Mouse (Mus musculus) left cerebral cortex, adult 8-10 months (tissue): ENCODE data around the gene Psmb7. TPM values are rescaled to one million over a fixed set of nuclear protein-coding genes. Genes with fewer than 3 reads are reported as not detected.
A peak's percentile ranks its signal among the peaks of the same experiment; 100 is the strongest.

Experiments
- DNase-seq, 2 experiments: peaks; one replicate each; pipeline ENCODE4 v3.0.0; 2022; ENCODE audit warnings: low spot score in 2 of 2
- total RNA-seq, 4 experiments: library from RNA; stranded (reverse); gene quantifications; 2 replicates each; pipeline ENCODE4 v1.2.4; 2022

Psmb7 gene
- total RNA-seq, 4 experiments from 2014 or later, result 199 to 208 (median 202) TPM

DNA sequence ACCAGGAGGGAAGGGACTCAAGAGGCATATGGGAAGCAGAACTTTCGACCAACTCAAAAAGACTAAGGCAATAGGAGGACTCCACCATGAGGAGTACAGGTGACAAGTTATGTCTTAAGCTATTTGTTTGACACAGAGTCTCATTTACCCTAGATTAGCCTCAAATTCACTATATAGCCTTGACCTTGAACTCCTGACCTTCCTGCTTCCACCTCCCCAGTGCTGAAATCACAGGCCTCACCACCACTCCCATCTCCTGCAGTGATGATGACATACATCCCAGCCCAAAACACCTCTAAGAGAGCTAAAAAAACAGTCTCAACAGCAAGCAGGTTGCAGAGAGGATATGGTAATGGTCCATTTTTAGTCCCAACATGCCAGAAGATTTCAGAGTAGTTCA is 2.1 kb downstream of the Psmb7 start:
- no peak for DNase-seq

DNA sequence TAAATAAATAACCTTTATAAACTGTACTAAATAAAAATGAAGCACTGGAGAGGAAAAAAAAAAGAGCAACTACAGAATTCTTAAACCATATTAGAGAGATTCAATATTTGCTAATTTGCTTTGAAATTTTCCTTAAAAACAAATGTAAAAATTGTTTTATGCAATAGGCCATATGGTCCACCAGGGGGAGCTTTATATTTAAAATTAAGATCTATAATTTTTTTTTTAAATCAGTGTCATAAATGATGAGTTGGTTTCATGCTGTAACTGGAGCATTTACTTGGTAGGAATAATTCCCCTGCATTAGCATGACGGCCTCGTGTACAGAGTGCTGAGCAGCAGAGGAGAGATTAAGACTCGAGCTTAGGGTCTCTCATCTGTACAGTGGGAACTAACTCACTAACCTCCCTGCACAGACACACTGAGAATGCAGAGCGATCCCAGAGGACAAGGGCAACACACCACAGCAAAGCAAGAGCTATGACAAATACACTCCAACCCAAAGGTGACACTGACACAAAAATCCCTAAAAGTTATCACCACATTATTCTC is 6.1 kb downstream of the Psmb7 start:
- no peak for DNase-seq

DNA sequence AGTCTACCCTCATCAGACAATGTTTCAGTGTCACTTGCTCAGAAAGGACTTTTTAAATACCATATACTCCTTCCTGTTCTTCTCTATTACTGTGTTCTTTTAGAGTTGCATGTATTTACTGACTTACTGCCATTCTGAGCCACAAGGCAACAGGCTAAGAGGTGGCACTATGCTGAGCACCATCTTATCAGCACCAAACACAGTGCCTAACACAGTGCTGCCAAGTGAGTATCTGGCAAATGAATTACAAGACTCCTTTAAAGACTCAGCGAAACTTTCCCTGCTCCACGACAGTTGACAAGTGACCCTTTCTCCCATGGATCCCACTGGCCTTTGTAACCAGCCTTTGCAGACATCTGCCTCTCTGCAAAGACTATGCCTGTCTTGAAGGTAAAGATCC is 13.3 kb downstream of the Psmb7 start:
- no peak for DNase-seq

DNA sequence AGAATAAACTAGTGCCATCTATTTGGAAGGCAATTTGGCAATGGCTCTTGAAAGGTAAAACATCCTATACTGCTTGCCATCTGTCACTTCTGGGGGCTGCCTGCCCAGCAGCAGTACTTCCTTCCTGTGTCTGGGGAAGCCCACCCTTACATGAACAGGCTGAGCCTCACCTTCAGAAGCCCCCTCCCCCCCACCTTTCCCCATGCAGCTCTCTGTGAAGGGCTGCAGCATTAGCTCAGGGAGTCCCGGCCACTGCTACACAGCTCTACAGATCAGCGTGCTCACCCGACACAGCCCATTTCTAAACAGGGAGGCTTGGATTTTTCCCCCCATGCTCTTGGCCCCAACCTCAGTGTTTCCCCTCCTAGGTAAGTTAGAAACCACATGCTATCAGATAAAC is 14.4 kb downstream of the Psmb7 start:
- no peak for DNase-seq

DNA sequence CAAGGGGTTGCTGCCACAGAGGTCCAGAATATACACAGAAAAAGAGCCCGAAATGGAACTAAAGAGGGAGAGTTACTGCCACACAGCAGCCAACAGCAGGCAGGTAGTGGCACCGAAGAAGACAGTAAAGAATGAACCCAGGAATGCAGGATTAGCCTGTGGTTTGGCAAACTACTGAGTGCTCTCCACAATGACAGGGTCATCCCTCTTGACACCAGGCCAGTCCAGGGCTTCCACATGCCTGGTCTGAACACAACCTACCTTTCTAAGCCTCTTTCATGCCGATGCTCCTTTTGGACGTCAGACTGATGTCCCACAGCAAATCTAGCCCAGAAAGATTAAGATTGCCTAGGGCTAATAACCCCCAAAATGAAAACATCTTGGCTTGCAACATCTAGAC is 15.1 kb downstream of the Psmb7 start:
- DNase-seq, result no peak

DNA sequence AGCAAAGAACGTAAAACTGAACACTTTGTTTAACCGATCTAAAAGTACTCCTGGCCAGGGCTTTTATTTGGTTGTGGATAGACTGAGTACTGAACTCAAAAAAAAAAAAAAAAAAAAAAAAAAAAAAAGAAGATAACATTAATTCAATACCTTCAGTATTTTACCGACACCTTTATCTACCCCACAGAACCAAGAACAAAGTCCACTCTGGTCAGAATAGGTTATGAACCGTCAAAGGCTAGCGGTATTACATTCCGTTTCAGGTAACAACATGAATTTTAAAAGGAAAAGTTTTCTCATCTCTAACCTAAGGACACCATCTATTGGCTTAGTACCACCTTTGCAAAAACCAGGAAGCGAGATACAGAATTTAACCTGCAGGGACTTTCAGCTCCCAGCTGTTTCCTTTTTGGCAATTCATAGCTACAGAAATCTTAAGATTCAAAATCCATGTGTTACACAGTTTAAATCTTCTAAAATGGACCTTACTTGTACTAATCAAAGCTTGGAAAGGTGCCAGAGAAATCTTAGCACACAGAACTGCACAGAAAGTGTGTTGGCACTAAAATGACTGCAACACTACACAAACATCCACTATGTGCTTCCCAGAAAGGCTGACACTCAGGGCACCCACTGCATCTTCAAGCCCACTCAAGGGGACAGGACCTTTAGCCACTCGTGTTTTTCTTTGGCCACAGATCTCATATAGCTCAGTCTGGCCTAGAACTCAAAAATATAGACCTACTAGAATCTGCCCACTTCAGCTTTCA is 19.9 kb downstream of the Psmb7 start:
- no peak for DNase-seq

DNA sequence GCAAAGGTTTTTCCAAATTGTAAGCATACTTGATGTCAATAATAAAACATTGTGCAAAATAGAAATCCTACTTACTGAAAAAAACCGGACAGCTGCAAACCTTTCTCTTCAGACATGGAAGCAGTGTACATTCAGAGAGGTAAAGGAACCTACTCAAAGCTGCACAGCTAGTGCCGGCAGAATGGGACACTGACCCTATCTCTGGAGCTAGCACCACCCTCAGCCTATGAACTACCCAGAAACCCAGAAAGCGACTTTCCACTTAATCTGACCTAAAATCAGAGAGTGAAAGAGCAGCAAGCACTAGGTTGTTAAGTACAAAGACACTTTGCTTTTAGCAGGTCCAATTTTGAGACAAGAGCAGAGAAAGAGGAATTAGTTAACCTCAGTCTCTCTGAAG is 20.5 kb downstream of the Psmb7 start:
- no peak for DNase-seq

DNA sequence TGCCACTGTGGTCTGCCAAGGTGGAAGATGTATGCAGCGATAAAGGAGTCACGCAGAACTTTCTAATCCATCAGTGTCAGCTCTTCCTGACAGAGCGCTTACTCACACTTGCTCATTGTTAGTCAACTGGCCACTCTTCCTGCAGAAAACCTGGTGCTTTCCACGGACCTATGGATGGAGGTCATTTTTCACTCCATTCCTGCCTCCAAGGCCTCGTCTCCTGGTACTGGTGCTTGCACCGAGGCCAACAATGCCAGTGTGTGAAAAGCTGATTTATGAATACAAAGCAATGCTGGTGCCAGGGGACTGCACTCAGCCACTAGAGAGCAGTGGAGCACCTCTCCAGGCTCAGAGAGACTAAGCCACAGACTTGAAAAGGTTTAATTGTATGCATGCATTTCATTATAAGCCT is 22.3 kb downstream of the Psmb7 start:
- DNase-seq, result peak; percentile 31 to 60

DNA sequence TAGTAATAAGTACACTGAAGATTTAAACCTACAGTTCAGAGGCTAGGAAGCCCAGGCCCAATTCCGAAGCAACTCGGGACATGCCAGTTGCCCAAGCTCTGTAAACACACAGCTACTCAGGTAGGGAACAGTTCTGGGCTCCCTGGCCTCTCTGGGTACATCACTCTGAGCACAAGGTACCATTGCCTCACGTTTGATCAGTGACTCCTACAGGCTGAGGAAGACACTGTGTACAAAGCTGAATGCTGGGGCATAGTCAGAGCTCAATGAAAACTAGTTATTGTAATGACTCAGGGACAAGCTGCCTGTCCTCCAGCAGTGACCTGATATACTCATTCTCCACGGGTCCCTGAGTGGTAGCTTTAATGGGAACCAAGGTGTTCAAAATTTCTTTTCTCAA is 22.8 kb downstream of the Psmb7 start:
- no peak for DNase-seq

DNA sequence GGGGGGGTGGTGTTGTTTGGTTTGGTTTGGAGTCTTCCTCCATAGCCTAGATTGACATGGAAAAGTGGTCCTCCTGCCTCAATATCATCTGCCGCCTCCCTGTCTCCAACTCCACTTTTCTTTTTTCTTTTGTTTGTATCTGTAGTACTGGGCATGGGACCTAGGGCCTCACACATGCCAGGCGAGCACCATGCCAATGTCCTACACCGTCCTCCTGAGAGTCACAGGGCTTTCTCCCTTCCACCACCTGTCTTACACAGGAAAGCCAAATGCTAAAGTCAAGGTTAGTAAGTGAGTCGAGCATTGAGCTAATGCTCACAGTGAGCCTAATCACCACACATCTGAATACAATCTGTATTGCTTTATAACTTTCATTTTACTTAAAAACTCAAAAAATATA is 24.1 kb downstream of the Psmb7 start:
- DNase-seq, result no peak

DNA sequence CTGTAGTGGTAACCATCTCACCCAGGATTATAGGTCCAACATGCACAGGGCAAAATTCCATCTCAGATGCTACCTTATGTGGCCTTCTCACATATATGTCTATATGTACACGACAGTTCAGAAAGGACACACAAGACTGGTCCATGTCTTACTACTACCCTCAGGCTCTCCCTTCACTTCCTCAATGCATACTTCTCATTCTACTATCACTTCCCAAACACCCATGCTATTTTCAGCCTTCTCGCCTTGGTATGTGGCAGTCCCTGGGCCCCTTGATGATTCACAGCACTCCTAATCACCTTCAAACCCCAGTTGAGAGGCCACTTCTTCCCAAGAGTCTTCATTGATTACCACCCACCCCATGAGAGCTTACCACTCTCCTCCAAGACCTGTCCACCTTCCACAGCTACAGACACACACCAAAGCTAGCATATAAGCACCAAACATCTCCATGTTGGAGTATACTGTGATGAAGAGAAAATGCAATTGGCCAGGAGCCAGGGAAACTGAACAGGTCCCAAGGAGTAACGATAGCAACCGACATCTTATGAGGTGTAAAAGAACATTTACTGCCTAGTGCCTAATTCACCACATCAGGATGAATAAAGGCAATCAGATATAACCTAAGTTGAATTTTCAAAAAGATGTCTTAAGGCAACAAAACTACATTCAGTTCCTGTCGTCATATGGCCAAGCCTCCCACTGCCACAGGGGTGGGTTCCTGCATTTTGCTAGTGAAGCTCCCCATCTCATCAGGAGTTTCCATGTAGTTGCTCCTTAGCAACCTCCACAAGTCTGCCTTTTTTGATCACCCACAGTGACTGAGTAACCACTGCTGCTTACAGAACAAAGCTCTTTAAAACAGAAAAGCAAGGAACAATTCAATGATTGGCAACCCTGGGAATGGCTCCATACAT is 26.7 kb downstream of the Psmb7 start:
- DNase-seq, result no peak

DNA sequence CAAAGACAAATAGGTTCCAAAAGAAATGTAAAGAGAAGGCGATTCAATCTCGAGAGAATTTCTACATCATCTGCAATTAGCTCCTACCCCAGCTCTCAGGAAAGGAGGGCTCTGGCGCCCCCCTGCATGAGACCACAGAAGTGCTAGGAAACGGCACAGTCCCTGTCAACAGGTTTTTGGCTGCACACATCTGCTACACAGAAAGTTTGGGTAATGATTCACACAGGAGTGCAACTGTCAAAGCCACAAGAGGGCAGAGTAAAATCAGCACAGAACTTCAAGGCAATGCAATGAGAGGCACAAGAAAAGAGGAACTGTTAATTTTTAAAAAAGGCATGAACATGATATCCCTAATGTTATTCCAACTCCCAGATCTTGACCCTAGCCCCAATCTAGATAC is 27.8 kb downstream of the Psmb7 start:
- no peak for DNase-seq

DNA sequence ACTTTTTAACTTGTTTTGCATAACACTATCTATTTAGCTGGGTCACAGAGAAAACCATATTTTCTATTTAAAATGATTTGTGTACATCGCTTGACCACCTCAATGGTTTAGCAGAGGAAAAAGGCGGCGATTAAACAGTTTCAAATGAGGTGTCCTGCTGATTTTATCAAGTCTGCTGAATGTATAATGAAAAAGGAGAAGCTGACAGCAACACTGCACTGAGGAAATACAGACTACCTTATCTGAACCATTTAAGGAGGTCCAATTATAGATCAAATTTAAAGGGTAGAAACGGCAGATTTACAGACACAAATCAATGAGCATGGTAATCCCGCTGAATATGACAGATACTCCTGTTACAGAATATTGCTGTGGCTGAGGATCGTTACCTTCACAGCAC is 29.4 kb downstream of the Psmb7 start:
- DNase-seq, result no peak

DNA sequence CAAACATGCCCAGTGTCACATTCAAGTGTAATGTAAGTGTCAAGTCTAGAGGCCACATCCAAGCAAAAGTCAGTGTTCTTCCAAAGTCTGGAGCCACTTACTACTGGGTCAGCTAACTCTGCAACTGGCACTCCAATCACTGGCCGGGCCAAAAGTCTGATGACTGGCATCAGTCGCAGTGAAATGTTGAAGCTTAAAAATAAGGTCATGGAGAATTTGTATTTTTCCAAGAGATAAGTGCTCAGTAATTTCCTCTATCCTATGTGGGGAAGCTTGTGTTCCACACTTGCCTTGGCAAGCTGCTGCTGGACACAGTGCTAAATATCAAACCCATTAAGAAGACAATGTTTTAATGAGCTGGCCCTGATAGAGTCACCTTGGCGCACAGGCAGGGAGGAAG is 30.3 kb downstream of the Psmb7 start:
- no peak for DNase-seq

DNA sequence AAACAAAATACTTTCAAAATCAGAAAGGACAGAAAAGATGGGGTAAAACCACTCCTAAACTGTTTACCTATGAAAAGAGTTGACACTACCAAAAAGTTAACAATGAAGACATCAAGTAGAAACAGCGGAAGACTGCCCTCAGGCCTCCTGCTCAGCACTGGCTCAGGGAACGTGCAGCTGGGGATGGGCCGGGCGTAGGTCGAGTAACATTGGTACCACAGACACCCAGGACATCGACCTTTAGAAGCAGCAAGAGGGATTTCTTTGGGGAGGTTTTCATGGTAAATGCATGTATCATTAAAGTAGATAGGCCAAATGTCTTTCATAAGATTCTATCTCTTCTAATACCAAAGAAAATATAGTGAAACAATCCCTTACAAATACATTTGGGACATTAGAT is 31.3 kb downstream of the Psmb7 start:
- DNase-seq, result no peak

DNA sequence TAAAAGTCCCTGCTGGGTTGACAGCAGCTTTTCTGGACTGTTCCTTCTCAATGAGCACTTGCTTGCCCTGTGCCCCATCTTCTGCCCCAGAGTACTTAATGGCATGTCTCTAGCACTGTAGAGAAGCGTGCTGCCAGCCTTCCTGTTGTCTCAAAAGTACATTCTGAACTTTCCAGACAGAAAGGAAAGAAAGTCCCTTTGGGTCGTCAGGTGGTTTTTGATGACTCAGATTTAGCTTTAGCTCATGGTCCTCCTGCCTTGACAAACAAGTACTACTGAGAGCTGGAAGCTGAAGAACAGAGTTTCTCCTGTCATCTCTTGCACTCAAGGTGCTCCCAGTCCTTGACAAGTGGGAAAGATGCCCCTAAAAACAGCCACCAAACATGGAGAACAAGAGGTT is 33.7 kb downstream of the Psmb7 start:
- DNase-seq, result no peak

DNA sequence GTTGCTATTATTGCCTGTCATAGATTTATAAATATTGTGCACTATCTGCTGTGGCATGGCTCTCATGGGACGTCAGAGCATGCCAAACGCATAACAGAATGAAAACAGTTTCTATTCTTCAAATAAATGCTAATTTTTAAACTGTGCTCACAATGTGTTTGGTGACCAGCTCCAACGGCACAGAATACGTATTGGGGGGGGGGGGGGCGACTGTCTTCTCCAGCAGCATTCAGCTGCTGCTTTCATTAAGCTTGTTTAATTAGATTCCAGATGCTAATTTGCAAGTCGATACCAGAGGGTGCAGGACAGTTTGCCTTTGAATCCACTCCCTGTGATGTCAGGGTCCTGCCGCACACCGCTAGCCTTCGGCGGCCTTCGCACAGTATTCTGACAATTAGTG is 34.6 kb downstream of the Psmb7 start:
- DNase-seq, result no peak

DNA sequence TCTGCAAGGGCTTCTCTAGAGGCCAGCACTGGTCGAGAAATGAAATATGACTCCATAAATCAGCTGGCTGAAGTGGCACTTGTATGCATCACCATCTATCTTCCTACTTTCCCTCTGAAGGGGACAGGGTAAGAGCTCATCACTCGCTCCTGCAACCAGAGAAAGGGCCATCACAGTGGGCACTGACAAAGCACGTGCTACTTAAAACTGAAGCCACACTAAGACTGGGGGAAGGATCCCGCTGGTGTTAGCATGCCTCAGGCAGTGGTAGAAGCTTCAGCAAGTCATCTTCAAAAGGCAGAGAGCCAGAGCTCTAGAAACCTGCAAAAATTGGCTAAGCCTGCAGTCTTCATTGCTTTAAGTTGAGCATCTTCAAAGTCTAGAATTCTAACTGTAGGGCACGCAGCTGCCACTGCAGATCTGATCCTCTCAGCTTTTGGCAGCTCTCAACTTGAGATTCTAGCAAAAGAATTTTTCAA is 35.0 kb downstream of the Psmb7 start:
- DNase-seq, result no peak

DNA sequence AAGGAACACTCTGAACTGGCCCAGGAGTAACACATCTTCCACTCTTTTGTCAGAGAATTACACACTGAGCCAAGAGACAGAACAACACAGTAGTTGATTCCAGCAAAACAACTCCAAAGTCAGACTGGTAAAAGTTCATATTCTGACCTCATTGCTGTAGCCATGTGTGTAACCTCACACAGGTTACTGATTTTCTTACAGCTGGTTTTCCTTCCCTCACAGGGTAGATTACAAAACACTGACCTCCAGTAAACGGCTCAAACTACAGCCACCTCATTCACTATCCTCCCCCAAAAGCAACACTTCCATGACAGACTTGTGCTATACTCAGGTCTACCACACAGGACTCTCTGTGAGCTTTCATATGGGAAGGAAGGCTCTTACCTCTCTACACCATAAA is 36.2 kb downstream of the Psmb7 start:
- DNase-seq, result no peak

DNA sequence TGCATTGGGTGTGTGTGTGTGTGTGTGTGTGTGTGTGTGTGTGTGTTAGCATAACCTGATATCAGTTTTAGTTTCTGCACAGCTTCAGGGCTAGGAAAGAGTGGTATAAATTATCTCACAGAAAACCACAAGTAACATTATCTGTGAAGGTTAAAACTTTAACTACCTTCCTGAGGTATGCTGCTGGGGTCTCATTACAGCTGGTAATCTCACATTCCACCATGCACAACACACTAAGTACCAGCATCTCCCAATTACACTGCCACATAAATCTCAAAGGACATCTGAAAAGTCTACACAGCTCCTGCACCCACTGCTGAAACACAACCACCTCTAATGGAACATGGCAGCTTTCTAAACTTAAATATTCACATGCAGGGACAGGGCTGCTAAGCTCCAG is 43.0 kb downstream of the Psmb7 start:
- DNase-seq, result no peak

DNA sequence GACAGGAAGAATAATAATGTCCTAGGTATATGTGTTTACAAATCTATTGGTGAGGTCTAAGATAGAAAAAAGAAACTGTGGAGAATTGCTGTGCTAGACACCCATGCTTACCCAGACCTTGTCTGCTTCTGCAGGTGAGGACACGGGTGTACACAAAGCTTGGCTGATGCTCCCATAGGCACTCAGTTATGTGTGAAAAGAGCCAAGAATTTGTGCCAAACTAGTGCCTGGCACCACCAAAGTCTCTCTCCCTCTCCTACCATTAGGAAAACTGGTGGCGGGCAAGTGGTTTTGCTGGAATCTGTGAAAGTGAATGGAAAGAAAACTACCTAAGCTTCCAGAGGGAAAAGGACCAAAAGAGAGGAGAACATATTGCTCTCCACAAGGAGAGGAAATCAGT is 45.5 kb downstream of the Psmb7 start:
- DNase-seq, result no peak

DNA sequence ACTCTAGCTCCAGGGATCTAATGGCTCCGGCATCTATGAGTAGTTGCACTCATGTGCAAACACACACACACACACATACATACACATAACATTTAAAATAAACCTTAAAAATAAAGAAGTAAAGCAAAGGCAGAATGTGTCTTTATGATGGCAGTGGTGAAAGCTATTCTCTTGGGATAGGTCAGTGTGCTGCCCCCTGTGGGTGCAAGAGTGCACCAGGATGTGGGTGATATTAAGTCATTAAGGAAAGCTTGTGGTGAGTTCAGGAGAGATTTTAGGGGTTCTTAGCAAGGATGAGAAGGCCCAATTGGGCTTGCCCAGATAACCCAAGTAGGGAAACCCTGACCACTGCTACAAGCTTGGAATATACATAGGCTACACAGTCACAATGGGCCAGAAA is 46.0 kb downstream of the Psmb7 start:
- no peak for DNase-seq
